Mouse (Mus musculus): ENCODE measurements around the gene Frem1. TPM values are rescaled to one million over a fixed set of nuclear protein-coding genes. Genes with fewer than 3 reads are reported as not detected.

Gene Frem1
- total and polyA plus RNA-seq, 2 experiments from 2014 or later = 1.0 to 5.1 TPM

- no peak for TF ChIP-seq CTCF (IDR thresholded peaks at IDR 0.05)
- WGBS = 88% methylated on average over 2 of the region's 2 CpGs
- Histone ChIP-seq H3K4me2 (ENCODE audit: low read depth, low read length, poor library complexity, severe bottlenecking) (no peak overlapping the region), H3K4me1 (ENCODE audit: insufficient read depth, low read length) (0 out of 2 replicates have a peak, but pooled peaks cover 4% of the 10 kb centered on the region), H3K9me3 (ENCODE audit: low read length) (no peaks in the 10 kb centered on the region), H3K4me3 (ENCODE audit: low read depth, low read length) (no peak overlapping the region), H3K9ac (replicated peaks; ENCODE audit: low read length, poor library complexity, severe bottlenecking) (no peak overlapping the region), H3K27me3 (ENCODE audit: insufficient read depth, low read length) (no peaks in the 10 kb centered on the region), H3K27ac (ENCODE audit: low read depth, low read length) (no peak overlapping the region), H3K36me3 (ENCODE audit: insufficient read depth, low read length) (no peaks in the 10 kb centered on the region)
- DNase-seq (ENCODE audit: low spot score) = no peak
- no peak for ATAC-seq (ENCODE audit: low FRiP score)
Observed at GRCm38 (mm10) chr4:82891566-82891965, 160.6 kb downstream of the Frem1 start.

DNA sequence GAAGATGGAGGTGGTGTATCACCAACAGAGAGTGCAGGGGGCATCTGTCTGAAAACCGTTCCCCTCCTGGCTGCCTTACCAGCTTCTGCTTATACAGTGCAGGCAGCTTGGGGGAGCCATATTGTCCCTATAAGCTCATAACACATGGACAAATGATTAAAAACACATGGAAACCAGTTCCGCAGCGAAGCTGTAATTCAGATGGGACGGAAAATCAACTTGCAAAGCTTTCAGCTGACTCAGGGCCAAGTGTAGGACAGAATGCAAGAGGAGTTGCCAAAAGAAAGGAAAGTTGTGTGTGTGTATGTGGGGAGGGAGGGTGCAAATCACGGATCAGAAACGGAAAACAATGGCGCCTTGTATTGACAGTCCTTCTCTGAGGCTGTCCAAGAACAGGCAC lies 161.1 kb downstream of the Frem1 start:
- 62% methylated on average over 7 of the region's 7 CpGs for WGBS
- no peaks in the 10 kb centered on the region for H3K36me3 ChIP-seq (ENCODE audit: insufficient read depth, low read length)
- H3K9me3 ChIP-seq (ENCODE audit: low read length) = no peaks in the 10 kb centered on the region
- TF ChIP-seq CTCF (IDR thresholded peaks at IDR 0.05) = peak; percentile 14; the same call in 1 of the 2 replicates
- DNase-seq (ENCODE audit: low spot score) (peak; percentile 41), ATAC-seq (ENCODE audit: low FRiP score) (no peak)
- H3K4me2 ChIP-seq (ENCODE audit: low read depth, low read length, poor library complexity, severe bottlenecking) = no peak overlapping the region
- no peak overlapping the region for H3K4me3 ChIP-seq (ENCODE audit: low read depth, low read length)
- no peak overlapping the region for H3K9ac ChIP-seq (replicated peaks; ENCODE audit: low read length, poor library complexity, severe bottlenecking)
- 0 out of 2 replicates have a peak, but pooled peaks cover 4% of the 10 kb centered on the region for H3K4me1 ChIP-seq (ENCODE audit: insufficient read depth, low read length)
- H3K27ac ChIP-seq (ENCODE audit: low read depth, low read length) = no peak overlapping the region
- H3K27me3 ChIP-seq (ENCODE audit: insufficient read depth, low read length) = no peaks in the 10 kb centered on the region

DNA sequence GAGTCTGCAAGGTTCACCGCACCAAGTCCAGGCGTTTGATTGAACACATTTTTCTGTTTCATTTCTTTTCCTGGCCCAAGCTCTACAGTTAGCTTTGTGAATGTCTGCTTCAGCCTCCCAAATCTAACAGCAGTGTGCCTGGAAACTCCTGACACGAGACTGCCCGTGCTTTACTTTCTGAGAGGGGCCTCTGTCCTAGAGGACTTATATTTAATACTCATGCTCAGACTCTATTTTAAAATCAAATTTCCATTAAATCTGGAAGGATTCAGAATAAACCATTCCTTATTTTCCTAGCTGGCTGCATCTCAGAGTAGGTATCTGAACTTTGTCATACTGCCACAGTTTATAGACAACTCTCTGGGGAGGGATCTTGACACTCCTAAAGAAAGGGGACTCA lies 161.6 kb downstream of the Frem1 start:
- H3K27me3 ChIP-seq (ENCODE audit: insufficient read depth, low read length) = no peaks in the 10 kb centered on the region
- no peak overlapping the region for H3K4me2 ChIP-seq (ENCODE audit: low read depth, low read length, poor library complexity, severe bottlenecking)
- ATAC-seq (ENCODE audit: low FRiP score) = no peak

DNA sequence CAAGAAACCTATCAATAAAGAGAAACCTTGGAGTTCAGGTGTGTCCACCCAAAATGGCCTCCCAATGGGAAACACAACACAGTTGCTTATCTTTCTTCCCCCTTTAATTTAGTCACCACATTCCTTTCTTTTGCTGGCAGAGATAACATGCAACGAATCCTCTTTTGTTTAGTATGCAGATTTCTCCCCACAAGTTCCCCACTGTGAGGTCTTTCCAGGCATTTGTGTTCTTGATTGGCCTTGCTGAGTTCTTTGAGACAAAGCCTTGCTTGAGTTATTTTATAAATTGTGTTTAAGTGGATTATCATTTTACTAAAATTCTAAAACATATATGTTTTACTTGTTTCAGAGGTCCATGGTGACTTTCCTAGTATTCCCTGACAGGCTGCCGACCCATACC lies 166.0 kb downstream of the Frem1 start:
- H3K9me3 ChIP-seq (ENCODE audit: low read length) = no peaks in the 10 kb centered on the region
- 0 out of 2 replicates have a peak, but pooled peaks cover 4% of the 10 kb centered on the region for H3K4me1 ChIP-seq (ENCODE audit: insufficient read depth, low read length)
- whole genome bisulfite sequencing = 64% methylated on average over 2 of the region's 2 CpGs
- no peaks in the 10 kb centered on the region for H3K27me3 ChIP-seq (ENCODE audit: insufficient read depth, low read length)
- no peak overlapping the region for H3K4me3 ChIP-seq (ENCODE audit: low read depth, low read length)
- no peak overlapping the region for H3K27ac ChIP-seq (ENCODE audit: low read depth, low read length)
- DNase-seq (ENCODE audit: low spot score) = no peak
- no peak overlapping the region for H3K4me2 ChIP-seq (ENCODE audit: low read depth, low read length, poor library complexity, severe bottlenecking)
- ATAC-seq (ENCODE audit: low FRiP score) = no peak
- TF ChIP-seq CTCF (IDR thresholded peaks at IDR 0.05) = no peak
- no peak overlapping the region for H3K9ac ChIP-seq (replicated peaks; ENCODE audit: low read length, poor library complexity, severe bottlenecking)
- H3K36me3 ChIP-seq (ENCODE audit: insufficient read depth, low read length) = no peaks in the 10 kb centered on the region

More for the DNA sequence above, 161.6 kb downstream of the Frem1 start:
- Histone ChIP-seq H3K9me3 (ENCODE audit: low read length) (no peaks in the 10 kb centered on the region), H3K27ac (ENCODE audit: low read depth, low read length) (no peak overlapping the region), H3K4me1 (ENCODE audit: insufficient read depth, low read length) (0 out of 2 replicates have a peak, but pooled peaks cover 4% of the 10 kb centered on the region), H3K36me3 (ENCODE audit: insufficient read depth, low read length) (no peaks in the 10 kb centered on the region), H3K4me3 (ENCODE audit: low read depth, low read length) (no peak overlapping the region), H3K9ac (replicated peaks; ENCODE audit: low read length, poor library complexity, severe bottlenecking) (no peak overlapping the region)
- 79% methylated on average over 4 of the region's 4 CpGs for WGBS
- DNase-seq (ENCODE audit: low spot score) = no peak
- TF ChIP-seq CTCF (IDR thresholded peaks at IDR 0.05) = no peak

DNA sequence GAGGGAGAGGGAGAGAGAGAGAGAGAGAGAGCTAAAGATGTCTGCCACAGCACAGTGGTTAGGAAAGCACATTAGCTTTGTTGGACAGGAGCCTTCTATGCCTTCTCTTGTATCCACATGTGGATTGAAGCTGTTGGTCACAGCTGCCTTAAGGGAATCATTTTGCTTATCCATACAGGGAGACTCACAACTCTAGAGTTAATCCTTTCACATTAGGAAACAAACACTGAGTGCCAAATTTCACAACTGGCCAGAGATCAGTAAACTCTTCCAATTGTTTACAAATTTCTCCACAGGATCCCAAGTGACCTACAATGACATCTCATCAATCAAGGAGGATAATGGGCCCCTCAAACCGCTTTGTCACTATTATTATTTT lies 166.6 kb downstream of the Frem1 start:
- no peak for TF ChIP-seq CTCF (IDR thresholded peaks at IDR 0.05)
- H3K9ac ChIP-seq (replicated peaks; ENCODE audit: low read length, poor library complexity, severe bottlenecking) = no peak overlapping the region
- 77% methylated on average over 1 of the region's 1 CpGs for WGBS
- no peak for ATAC-seq (ENCODE audit: low FRiP score)
- no peak overlapping the region for H3K4me2 ChIP-seq (ENCODE audit: low read depth, low read length, poor library complexity, severe bottlenecking)
- no peak for DNase-seq (ENCODE audit: low spot score)
- H3K36me3 ChIP-seq (ENCODE audit: insufficient read depth, low read length) = no peaks in the 10 kb centered on the region
- no peaks in the 10 kb centered on the region for H3K4me1 ChIP-seq (ENCODE audit: insufficient read depth, low read length)
- H3K27me3 ChIP-seq (ENCODE audit: insufficient read depth, low read length) = no peaks in the 10 kb centered on the region
- H3K27ac ChIP-seq (ENCODE audit: low read depth, low read length) = no peak overlapping the region
- H3K9me3 ChIP-seq (ENCODE audit: low read length) = no peaks in the 10 kb centered on the region
- no peak overlapping the region for H3K4me3 ChIP-seq (ENCODE audit: low read depth, low read length)

- no peak for TF ChIP-seq CTCF (IDR thresholded peaks at IDR 0.05)
- no peaks in the 10 kb centered on the region for H3K27me3 ChIP-seq (ENCODE audit: insufficient read depth, low read length)
- H3K36me3 ChIP-seq (ENCODE audit: insufficient read depth, low read length) = no peaks in the 10 kb centered on the region
- no peaks in the 10 kb centered on the region for H3K4me1 ChIP-seq (ENCODE audit: insufficient read depth, low read length)
- ATAC-seq (ENCODE audit: low FRiP score) (no peak), DNase-seq (ENCODE audit: low spot score) (no peak)
- H3K27ac ChIP-seq (ENCODE audit: low read depth, low read length) = no peak within 1 kb of the TSS
- H3K9me3 ChIP-seq (ENCODE audit: low read length) = no peaks in the 10 kb centered on the region
- H3K9ac ChIP-seq (replicated peaks; ENCODE audit: low read length, poor library complexity, severe bottlenecking) = no peak within 1 kb of the TSS
- H3K4me3 ChIP-seq (ENCODE audit: low read depth, low read length) = no peak within 1 kb of the TSS
- WGBS = 74% methylated on average over 18 of the region's 19 CpGs
- no peak within 1 kb of the TSS for H3K4me2 ChIP-seq (ENCODE audit: low read depth, low read length, poor library complexity, severe bottlenecking)
Observed at GRCm38 (mm10) chr4:82884636-82885534, 167.3 kb downstream of the Frem1 start, which contains the start of gene Cer1. Cer1 (minus strand) TSS chr4:82885148.
